Mouse (Mus musculus): ENCODE data around the gene Ppfibp2. TPM values are rescaled to one million over a fixed set of nuclear protein-coding genes. Genes with fewer than 3 reads are reported as not detected.

Gene Ppfibp2
- polyA plus RNA-seq, 1 experiment from 2014 or later: 3.9 TPM

GRCm38 (mm10) chr7:107683162-107683561, 88.2 kb downstream of the Ppfibp2 start:
- Histone ChIP-seq H3K27me3 (ENCODE audit: control insufficient read depth, insufficient read depth, low read length) (peaks cover 4% of the 10 kb centered on the region; the same call in 1 of the 2 replicates), H3K4me3 (replicated peaks; ENCODE audit: low read length) (no peak overlapping the region), H3K4me1 (replicated peaks; ENCODE audit: control insufficient read depth, insufficient read depth, low read length) (no peaks in the 10 kb centered on the region), H3K36me3 (replicated peaks; ENCODE audit: control insufficient read depth, insufficient read depth) (no peaks in the 10 kb centered on the region), H3K4me2 (replicated peaks) (no peak overlapping the region), H3K27ac (no peak overlapping the region), H3K9me3 (ENCODE audit: control insufficient read depth, low read length) (no peaks in the 10 kb centered on the region), H3K9ac (no peak overlapping the region)
- WGBS: 81% methylated on average over 4 of the region's 4 CpGs
- DNase-seq (ENCODE audit: low spot score) (no peak), ATAC-seq (ENCODE audit: low FRiP score) (no peak)

- no peak overlapping the region for H3K4me2 ChIP-seq (replicated peaks)
- H3K27ac ChIP-seq: no peak overlapping the region
- H3K36me3 ChIP-seq (replicated peaks; ENCODE audit: control insufficient read depth, insufficient read depth): no peaks in the 10 kb centered on the region
- WGBS: 92% methylated on average over 3 of the region's 3 CpGs
- no peak for ATAC-seq (ENCODE audit: low FRiP score)
- H3K9ac ChIP-seq: no peak overlapping the region
- peaks cover 4% of the 10 kb centered on the region; the same call in 1 of the 2 replicates for H3K27me3 ChIP-seq (ENCODE audit: control insufficient read depth, insufficient read depth, low read length)
- no peak for DNase-seq (ENCODE audit: low spot score)
- no peak overlapping the region for H3K4me3 ChIP-seq (replicated peaks; ENCODE audit: low read length)
- H3K9me3 ChIP-seq (ENCODE audit: control insufficient read depth, low read length): no peaks in the 10 kb centered on the region
- H3K4me1 ChIP-seq (replicated peaks; ENCODE audit: control insufficient read depth, insufficient read depth, low read length): no peaks in the 10 kb centered on the region
Observed at GRCm38 (mm10) chr7:107683622-107684021, 88.6 kb downstream of the Ppfibp2 start.

- no peak overlapping the region for H3K27ac ChIP-seq
- H3K4me2 ChIP-seq (replicated peaks): no peak overlapping the region
- no peak for DNase-seq (ENCODE audit: low spot score)
- ATAC-seq (ENCODE audit: low FRiP score): no peak
- no peak overlapping the region for H3K9ac ChIP-seq
- H3K4me3 ChIP-seq (replicated peaks; ENCODE audit: low read length): no peak overlapping the region
- no peaks in the 10 kb centered on the region for H3K4me1 ChIP-seq (replicated peaks; ENCODE audit: control insufficient read depth, insufficient read depth, low read length)
- WGBS: 85% methylated on average over 8 of the region's 8 CpGs
- H3K27me3 ChIP-seq (ENCODE audit: control insufficient read depth, insufficient read depth, low read length): peaks cover 19% of the 10 kb centered on the region
- no peaks in the 10 kb centered on the region for H3K36me3 ChIP-seq (replicated peaks; ENCODE audit: control insufficient read depth, insufficient read depth)
- H3K9me3 ChIP-seq (ENCODE audit: control insufficient read depth, low read length): no peaks in the 10 kb centered on the region
Observed at GRCm38 (mm10) chr7:107685238-107685954, 90.4 kb downstream of the Ppfibp2 start.

- Histone ChIP-seq H3K27me3 (ENCODE audit: control insufficient read depth, insufficient read depth, low read length) (peaks cover 21% of the 10 kb centered on the region), H3K9ac (no peak overlapping the region), H3K4me2 (replicated peaks) (no peak overlapping the region), H3K27ac (no peak overlapping the region), H3K9me3 (ENCODE audit: control insufficient read depth, low read length) (no peaks in the 10 kb centered on the region), H3K36me3 (replicated peaks; ENCODE audit: control insufficient read depth, insufficient read depth) (no peaks in the 10 kb centered on the region), H3K4me1 (replicated peaks; ENCODE audit: control insufficient read depth, insufficient read depth, low read length) (no peaks in the 10 kb centered on the region), H3K4me3 (replicated peaks; ENCODE audit: low read length) (no peak overlapping the region)
- 92% methylated on average over 7 of the region's 7 CpGs for WGBS
- ATAC-seq (ENCODE audit: low FRiP score) (no peak), DNase-seq (ENCODE audit: low spot score) (no peak)
Observed at GRCm38 (mm10) chr7:107685955-107686285, 90.9 kb downstream of the Ppfibp2 start.

GRCm38 (mm10) chr7:107687412-107687811, 92.4 kb downstream of the Ppfibp2 start:
- no peak overlapping the region for H3K4me3 ChIP-seq (replicated peaks; ENCODE audit: low read length)
- H3K27me3 ChIP-seq (ENCODE audit: control insufficient read depth, insufficient read depth, low read length): peaks cover 30% of the 10 kb centered on the region
- ATAC-seq (ENCODE audit: low FRiP score): no peak
- no peak overlapping the region for H3K9ac ChIP-seq
- H3K27ac ChIP-seq: no peak overlapping the region
- whole genome bisulfite sequencing: 43% methylated on average over 3 of the region's 3 CpGs
- no peak overlapping the region for H3K4me2 ChIP-seq (replicated peaks)
- DNase-seq (ENCODE audit: low spot score): no peak
- no peaks in the 10 kb centered on the region for H3K4me1 ChIP-seq (replicated peaks; ENCODE audit: control insufficient read depth, insufficient read depth, low read length)
- no peaks in the 10 kb centered on the region for H3K9me3 ChIP-seq (ENCODE audit: control insufficient read depth, low read length)
- no peaks in the 10 kb centered on the region for H3K36me3 ChIP-seq (replicated peaks; ENCODE audit: control insufficient read depth, insufficient read depth)

GRCm38 (mm10) chr7:107688040-107688439, 93.0 kb downstream of the Ppfibp2 start:
- Histone ChIP-seq H3K9ac (no peak overlapping the region), H3K27me3 (ENCODE audit: control insufficient read depth, insufficient read depth, low read length) (peaks cover 36% of the 10 kb centered on the region), H3K4me3 (replicated peaks; ENCODE audit: low read length) (no peak overlapping the region), H3K36me3 (replicated peaks; ENCODE audit: control insufficient read depth, insufficient read depth) (no peaks in the 10 kb centered on the region), H3K27ac (no peak overlapping the region), H3K9me3 (ENCODE audit: control insufficient read depth, low read length) (no peaks in the 10 kb centered on the region), H3K4me2 (replicated peaks) (no peak overlapping the region), H3K4me1 (replicated peaks; ENCODE audit: control insufficient read depth, insufficient read depth, low read length) (no peaks in the 10 kb centered on the region)
- no peak for DNase-seq (ENCODE audit: low spot score)
- ATAC-seq (ENCODE audit: low FRiP score): no peak
- 93% methylated on average over 4 of the region's 4 CpGs for WGBS

- Histone ChIP-seq H3K9me3 (ENCODE audit: control insufficient read depth, low read length) (no peaks in the 10 kb centered on the region), H3K4me1 (replicated peaks; ENCODE audit: control insufficient read depth, insufficient read depth, low read length) (no peaks in the 10 kb centered on the region; the same call in 1 of the 2 replicates), H3K27ac (no peak overlapping the region), H3K27me3 (ENCODE audit: control insufficient read depth, insufficient read depth, low read length) (peaks cover 42% of the 10 kb centered on the region), H3K4me3 (replicated peaks; ENCODE audit: low read length) (no peak overlapping the region), H3K4me2 (replicated peaks) (no peak overlapping the region), H3K36me3 (replicated peaks; ENCODE audit: control insufficient read depth, insufficient read depth) (no peaks in the 10 kb centered on the region), H3K9ac (no peak overlapping the region)
- DNase-seq (ENCODE audit: low spot score) (no peak), ATAC-seq (ENCODE audit: low FRiP score) (no peak)
- WGBS: 32% methylated on average over 17 of the region's 17 CpGs
Observed at GRCm38 (mm10) chr7:107690426-107691221, 95.6 kb downstream of the Ppfibp2 start.

GRCm38 (mm10) chr7:107691493-107691892, 96.5 kb downstream of the Ppfibp2 start:
- Histone ChIP-seq H3K9me3 (ENCODE audit: control insufficient read depth, low read length) (no peaks in the 10 kb centered on the region), H3K4me1 (replicated peaks; ENCODE audit: control insufficient read depth, insufficient read depth, low read length) (no peaks in the 10 kb centered on the region; the same call in 1 of the 2 replicates), H3K27ac (no peak overlapping the region), H3K4me3 (replicated peaks; ENCODE audit: low read length) (no peak overlapping the region), H3K27me3 (ENCODE audit: control insufficient read depth, insufficient read depth, low read length) (peaks cover 50% of the 10 kb centered on the region), H3K9ac (no peak overlapping the region), H3K36me3 (replicated peaks; ENCODE audit: control insufficient read depth, insufficient read depth) (no peaks in the 10 kb centered on the region), H3K4me2 (replicated peaks) (no peak overlapping the region)
- no peak for ATAC-seq (ENCODE audit: low FRiP score)
- DNase-seq (ENCODE audit: low spot score): no peak
- WGBS: 33% methylated on average over 6 of the region's 6 CpGs

- Histone ChIP-seq H3K9ac (no peak overlapping the region), H3K4me3 (replicated peaks; ENCODE audit: low read length) (no peak overlapping the region), H3K36me3 (replicated peaks; ENCODE audit: control insufficient read depth, insufficient read depth) (no peaks in the 10 kb centered on the region), H3K4me1 (replicated peaks; ENCODE audit: control insufficient read depth, insufficient read depth, low read length) (no peaks in the 10 kb centered on the region; the same call in 1 of the 2 replicates), H3K9me3 (ENCODE audit: control insufficient read depth, low read length) (no peaks in the 10 kb centered on the region), H3K27ac (no peak overlapping the region), H3K27me3 (ENCODE audit: control insufficient read depth, insufficient read depth, low read length) (peaks cover 60% of the 10 kb centered on the region), H3K4me2 (replicated peaks) (no peak overlapping the region)
- ATAC-seq (ENCODE audit: low FRiP score): no peak
- no peak for DNase-seq (ENCODE audit: low spot score)
- WGBS: 45% methylated on average over 10 of the region's 10 CpGs
Observed at GRCm38 (mm10) chr7:107694254-107694947, 99.4 kb downstream of the Ppfibp2 start.
